Mouse (Mus musculus): ENCODE data around the gene Erc2.

Gene Erc2

DNA sequence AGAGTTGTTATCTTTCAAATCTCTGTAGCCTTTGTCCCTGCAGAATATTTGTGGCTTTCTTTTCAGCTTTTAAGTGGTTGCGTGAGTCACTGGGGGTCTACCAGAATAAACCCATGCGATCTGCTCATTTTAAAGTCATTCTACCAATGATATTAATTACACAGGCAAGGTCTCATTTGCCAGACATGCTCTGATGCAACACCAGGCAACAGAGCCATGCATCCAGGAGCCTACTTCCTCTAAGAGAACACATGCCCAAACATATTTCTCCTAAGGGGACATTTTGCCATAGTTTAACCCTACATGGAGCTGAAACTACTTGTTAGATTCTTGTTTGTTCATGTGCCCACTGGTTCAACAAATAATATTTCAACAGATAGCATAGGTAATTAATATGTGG is 584.1 kb downstream of the Erc2 start:
- DNase-seq = no peak

DNA sequence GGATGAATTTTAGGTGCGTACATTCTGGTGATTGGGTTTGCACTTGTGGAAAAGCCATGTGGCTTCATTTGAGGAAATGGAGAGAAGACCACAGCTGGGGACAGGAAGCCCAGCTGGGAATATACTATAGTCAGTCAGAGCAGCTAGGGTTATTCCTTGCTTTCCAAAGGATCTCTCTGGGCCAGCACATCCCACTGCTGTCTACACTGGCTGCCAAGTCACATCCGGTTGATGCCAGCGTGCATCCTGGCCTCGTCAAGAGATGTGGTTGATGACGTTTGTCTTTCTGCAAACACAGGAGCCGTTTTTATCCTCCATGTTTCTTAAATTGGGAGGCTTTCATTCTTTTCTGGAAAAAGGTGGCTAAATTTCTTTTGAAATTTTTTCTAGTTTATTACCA is 603.3 kb downstream of the Erc2 start:
- no peak for DNase-seq

DNA sequence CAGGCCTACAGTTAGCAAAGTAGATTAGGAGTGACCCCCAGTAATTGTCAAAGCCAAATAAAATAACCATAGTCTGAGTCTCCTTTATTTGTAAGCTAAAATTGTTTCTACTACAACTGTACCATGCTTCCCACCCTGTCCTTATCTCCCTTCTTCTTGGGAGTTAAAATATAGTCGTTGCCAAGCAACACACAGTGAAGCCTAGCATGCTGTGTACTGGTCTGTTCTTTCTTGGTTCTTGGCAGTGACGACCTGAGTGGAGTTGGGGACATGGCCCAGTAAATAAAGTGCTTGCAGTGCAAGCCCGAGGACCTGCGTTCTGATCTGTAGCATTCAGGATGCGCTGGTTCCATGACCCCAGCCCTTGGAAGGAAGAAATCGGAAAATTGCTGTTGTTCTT is 608.3 kb downstream of the Erc2 start:
- no peak for DNase-seq

DNA sequence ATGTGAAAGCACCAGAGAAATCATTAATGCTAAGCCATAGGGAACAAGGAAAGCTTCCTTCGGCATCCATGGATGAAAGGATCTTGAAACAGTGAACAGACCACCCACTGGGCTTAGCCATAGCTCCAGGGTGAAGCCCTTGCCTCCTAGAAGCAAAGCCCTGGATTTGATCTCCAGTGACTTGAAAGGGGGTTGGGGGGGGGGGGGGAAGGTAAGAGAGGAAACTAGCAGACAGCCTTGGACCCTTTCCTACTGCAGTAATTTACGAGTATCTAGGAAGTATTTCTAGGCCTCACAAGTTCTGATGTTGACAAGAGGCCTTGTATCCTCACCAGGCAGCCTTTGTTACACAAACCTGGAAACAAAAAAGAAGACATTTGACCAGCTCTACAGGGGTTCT is 609.0 kb downstream of the Erc2 start:
- DNase-seq = no peak

DNA sequence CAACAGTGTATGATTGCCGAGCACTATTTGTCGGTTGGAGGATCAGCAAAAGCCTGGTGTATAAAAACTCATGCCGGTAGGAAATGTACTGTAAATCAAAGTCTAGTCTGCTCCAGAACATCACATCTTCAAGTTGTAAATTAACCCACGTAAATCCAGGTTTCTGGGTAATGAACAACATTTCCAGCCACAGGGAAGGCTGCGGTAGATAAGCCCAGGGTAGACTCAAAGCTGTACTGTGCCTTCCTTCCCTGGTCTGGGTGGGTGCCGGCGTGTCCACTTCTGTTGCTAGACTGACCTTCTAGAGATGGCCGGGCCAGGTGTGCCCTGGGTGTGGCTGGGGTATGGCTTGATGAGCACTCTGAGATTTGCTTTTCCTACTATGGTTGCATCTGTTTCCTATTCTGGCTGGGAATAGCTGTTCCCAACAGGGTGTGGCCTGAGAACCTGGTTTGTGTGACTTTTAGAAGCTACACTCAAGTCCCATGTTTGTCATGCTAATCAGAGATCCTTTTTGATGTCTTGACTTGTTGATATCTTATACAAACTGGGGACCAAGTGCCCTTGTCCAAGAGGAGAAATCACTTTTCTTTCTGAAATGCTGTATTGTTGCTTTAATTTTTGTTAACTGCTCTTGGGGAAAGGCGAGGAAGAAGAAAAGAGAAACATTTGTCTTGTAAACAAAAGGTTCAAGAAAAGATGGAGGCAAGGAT is 616.3 kb downstream of the Erc2 start:
- DNase-seq = no peak

DNA sequence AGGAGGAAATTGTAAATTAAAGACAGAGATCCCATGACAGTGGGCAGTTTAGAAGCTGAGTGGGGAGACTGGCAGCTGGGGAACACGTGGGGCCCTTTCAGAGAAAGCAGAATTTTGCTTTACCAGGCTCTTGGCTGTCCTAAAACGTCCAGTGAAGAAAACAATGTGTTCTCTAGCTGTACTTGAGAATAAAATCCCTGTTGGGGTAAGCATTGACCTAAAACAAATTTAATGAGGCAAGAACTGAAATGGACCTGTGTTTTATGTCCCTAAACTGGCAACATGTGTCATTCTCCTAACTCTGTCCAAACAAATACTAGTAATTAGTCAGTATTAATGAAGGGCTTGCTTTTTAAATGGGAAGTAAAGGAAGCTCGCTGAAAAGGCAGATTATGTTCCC is 617.9 kb downstream of the Erc2 start:
- no peak for DNase-seq

DNA sequence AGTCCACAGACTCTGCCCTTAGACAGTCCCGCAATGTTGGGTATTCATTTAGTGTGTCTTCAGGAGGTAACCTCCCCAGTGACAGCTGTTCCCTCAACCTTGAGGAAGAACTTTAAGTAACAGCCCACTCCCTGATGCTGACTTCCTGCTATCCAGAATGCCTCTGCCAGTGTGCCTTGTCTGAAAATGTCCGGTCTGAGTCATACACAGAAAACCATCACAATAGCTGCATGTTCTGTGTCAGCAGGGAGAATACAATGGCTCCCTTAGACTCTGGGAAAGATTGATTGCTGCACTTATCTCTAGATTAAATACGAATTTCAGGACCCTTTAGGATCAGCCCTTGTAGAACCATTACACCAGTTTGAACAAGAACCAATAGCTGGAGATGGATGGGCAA is 620.5 kb downstream of the Erc2 start:
- DNase-seq = no peak

DNA sequence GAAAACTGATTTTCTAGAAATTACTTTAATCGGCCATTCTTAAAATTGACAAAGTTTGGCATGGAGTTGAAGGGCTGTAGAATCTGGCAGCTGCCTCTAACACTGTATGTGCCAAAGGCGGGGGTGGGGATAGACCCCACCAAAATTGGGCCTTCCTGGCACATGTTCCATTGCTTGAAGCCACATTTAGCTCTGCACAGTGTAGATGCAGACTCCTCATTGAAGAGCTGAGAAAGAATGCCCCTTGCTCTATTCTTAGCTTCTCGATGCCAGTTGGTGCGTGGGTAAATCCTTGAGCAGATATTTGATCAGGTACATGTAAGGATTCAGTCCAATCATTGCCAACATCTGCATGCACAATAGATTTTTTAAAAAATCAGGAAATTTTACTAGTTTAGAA is 621.2 kb downstream of the Erc2 start:
- no peak for DNase-seq

DNA sequence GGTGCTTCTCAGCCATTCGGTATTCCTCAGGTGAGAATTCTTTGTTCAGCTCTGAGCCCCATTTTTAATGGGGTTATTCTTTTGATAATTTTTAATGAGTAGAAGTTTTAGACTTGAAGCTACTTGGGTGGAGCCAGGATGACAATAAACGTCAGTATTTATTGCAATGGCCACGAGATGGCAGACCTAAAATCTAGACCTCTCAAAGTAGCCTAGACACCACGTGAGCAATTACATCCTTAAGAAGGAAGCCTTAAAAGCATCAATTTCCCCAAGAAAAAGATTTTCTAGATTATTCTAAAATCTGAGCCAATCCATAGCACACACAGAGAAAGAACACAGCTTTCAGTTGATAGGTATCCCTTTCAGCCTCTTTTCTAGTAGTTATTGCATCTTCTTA is 640.5 kb downstream of the Erc2 start:
- DNase-seq = no peak

DNA sequence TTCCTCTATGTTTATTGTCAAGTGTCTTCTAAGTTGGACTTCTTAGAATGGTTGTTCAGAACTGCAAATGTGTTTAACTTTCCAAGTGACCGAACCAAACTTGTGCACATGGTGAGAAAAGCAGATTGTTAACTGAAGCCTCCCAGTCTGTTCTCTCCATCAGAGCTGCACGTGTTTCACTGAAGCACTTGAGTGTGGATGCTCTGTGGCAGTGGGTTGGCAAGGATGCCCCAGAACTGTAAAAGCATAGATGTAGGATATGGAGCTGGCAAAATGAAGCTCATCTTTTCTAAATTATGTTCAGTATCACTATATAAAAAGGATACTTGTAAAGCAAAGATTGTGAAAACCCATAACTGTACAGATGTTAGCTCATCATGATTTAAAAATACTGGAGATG is 645.1 kb downstream of the Erc2 start:
- DNase-seq = no peak

DNA sequence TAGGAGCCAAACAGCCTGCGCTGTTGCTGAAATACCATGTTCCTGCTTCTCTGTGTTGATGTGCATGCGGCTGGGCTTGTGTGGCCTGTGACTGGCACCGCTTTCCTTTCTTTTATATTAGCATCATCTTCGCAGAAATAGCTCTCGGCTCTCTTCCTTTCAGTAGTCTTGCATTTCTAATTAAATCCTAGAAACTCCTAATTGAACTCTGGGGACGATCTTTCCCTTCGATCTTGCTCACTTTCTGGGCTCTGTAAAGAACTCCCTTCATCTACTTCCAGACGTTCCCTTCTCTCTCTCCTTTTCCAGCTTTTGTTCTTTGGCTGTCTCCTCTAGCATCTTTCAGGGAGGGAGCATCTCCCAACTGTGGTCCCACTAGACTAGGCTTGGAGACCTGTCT is 649.6 kb downstream of the Erc2 start:
- DNase-seq = no peak

DNA sequence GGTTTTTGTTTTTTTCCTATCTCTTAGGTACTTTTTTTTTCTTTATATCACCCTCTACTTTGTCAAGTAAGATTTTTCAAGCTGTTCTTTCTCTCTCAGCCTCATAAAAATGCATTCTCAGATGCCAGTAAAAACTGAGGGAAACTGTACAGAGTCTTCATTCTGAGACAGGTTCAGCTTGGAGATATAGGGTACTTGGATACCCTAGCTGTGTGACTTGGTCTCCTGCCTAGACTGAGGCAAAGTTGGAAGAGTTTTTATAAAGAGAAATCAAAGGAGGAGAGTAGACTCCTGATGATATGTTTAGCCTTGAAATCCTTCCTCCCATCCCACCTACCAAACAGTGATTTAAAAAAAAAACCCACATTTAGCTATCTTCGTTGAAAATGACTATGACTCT is 651.4 kb downstream of the Erc2 start:
- DNase-seq = no peak

DNA sequence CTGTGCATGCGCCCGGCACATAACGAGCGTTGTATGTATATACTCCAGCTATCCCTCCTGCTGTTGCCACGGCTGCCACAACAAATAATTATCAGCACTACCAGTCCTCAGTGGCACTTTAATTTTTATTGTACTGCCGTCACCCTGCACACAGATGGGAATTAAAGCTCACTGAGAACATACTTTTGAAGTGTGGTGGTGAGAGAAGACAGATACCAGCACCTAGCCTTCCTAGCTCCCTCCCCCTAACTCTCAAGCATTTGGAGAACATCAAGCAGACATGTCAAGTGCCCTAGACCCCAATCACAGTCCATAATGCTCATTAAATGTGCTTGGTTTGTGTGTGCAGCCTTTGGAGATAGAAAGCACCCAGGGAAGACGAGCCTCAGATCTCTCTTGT is 652.6 kb downstream of the Erc2 start:
- DNase-seq = no peak

DNA sequence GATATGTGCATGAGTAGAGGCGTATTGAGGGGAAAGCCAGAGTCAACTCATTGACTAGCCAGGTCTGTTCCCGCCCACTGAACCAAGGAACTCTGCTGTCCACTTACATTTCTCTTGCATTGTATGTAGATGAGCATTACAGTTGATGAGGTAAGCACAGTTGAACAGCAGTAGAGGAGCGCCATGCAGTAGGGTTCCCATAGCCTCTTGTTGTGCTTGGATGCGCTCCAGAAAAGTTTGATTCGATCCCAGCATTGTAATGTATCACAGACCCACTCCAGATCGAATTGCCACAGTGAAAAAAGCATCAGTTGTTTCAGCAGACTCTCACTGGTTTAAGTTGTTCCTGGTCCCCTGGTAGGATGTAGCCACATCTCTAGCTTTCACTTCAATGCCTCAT is 656.7 kb downstream of the Erc2 start:
- DNase-seq = no peak

DNA sequence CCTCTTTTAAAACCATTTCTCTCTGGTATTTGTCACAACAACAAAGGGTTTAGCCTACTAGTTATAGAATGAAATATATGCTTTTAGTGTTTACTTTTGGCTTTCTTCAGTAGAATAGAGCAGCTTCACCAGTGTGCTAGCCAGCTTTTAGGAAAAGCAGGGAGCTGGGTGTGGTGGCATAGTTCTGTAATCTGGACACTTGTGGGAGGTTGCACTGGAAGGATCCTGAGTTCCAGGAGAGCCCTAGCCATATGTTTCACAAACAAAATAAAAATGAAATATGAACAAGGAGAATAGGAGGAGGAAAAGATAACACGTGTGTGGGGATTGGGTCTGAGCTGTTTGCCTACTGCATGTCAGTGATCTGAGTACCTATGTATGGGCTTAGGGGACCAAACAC is 658.1 kb downstream of the Erc2 start:
- DNase-seq = no peak

DNA sequence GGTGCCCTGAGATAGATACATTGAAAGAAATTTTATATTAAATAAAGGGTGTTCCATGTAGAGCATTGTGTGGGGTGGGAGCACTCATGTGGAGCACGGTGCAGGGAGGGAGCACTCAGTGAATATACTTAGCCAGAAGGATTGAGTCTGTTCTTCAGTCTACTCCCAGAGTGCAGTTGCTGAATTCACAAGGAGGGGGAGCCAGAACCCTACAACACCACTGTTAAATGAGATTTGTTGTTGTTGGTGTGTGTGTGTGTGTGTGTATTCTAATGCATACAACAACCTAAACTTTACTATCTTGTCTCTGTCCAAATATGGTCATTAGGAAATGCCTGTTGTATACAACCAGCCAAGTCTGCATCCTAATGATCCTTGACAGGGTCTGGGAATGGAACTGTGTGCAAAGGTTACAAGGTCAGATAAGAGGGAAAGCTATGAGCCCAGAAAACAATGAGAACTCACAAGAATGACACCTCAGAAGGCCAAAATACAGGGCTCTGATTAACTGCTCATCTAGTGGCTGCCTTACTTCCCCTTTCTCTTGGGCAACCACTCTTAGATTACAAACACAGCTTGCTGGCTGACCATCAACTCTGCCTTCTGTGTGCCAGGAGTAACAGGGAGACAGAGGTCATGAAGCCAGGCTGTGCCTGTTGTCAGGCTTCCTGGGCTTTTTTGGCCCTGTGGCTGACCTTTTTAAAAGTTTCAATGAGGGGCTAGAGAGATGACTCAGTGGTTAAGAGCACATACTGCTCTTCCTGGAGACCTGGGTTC is 661.3 kb downstream of the Erc2 start:
- no peak for DNase-seq

DNA sequence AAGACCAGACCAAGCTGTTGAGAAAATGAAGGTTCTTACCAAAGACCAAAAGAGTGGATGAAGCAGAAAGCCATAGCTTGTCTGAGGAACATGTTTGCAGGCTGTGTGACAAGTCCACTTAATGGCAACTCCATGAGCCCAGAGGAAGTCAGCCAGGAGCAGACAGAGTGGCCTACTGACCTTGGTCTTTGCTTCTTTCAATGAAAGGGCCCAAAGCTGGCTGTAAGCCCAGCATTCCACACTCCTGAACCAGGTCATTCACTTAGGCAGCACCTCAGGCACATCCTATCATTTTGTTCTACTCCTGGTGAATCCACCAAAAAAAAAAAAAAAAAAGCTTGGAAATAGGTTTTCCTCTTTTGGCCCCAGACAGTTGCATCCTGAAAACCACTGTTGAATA is 664.3 kb downstream of the Erc2 start:
- no peak for DNase-seq

DNA sequence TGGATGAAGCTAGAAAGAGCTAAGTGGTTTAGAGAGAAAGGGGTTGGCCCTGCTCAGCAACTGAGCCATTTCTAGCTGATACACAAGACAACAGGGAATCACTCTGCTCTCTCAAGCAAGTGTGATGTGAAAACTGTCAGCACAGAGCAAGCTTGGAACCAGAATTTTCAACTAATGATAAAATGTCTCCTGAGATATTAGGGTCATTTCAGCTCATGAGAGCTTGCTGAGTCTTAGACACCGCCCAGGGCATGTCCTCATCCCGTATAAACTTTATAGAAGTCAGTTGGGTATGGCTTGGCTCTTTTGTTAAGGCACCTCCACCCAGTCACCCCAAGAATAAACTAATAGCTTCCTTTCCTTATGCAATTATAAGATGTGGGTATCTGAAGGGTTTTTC is 666.0 kb downstream of the Erc2 start:
- DNase-seq = no peak

DNA sequence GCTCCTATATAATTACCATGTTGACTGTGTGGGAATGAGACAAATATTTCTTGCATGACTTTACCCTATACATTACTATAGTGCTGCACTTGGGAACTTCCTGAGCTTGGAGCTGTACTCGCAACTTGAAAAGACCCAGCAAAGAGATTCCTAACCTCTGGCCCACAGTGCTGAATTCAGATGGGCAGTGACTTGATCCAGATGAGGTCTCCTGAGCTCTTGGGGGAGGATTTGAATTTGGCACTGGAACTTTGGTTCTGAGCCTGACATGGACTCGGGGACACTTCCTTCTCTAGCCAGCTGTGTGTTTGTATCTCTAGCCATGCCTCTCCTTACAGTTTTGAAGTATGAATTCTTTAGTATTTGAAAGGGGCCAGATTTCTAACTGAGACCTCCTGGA is 666.7 kb downstream of the Erc2 start:
- DNase-seq = no peak

DNA sequence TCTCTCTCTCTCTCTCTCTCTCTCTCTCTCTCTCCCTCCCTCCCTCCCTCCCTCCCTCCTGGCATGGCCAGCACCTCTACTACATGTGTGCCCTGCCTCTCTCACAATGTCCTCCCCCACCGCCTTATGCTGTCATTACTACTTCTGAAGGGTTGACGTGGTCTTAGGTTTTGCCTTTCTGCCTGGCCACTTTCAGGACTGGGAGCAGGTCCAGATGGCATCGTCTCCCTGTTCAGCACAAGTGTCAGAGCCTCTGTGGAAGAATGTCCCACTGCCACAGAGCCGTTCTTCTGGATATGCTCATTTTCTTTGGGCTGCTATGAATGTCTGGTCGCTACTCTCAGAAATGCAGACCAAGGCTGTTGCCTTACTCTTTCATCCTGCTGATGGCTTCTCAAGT is 671.7 kb downstream of the Erc2 start:
- DNase-seq = no peak

DNA sequence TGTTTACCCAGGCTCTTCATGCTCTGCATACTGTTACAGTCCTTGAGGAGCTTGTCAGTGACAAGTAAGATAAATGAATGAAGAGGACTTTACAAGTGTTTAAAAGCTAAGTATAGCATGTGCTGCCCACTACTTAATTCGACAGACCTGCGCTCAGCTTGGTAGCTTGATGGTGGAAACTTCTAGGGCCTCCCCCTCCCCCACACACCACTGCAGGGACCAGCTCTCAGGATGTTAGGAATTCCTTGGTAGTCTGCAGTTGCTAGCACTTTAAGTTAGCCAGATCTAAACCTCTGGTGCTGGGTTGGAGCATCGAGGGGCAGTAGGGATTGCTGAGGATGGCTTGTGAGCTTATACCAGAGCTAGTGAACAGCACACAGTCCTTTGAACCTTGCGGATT is 672.9 kb downstream of the Erc2 start:
- DNase-seq = no peak

DNA sequence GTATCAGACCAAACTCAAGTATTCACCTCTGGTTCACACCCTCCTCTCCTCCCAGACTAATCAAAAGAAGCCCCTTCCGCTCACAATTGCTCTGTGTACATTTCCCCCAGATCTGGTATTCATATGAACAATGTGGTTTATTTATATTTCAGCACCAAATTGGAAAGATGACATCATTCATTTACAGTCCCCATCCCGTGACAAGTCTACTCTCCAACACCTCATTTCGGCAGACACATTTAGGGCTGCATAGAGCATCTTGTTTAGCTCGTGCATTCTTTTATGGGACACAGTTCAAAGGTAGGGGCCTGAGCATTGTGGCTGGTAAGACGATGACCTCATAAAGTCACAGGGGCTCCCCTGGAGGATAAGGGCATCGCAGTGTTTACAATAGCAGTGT is 677.9 kb downstream of the Erc2 start:
- no peak for DNase-seq

DNA sequence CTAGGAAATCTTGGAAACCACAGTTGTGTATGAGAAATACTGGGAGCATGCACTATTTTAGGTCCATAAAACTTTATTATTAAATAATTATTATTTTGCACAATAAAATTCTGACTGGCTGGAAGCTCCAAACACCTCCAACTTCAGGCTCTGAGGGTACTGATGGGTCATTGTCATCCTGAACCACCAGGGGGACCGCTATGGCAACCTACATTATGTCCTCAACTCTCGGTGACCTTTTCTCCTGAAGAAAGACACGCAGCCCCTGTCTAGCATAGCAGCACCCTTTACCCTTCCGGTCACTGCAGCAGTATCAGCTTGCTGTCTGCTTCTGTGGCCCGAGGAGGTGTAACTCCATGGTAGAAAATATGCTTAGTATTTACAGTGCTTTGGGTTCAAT is 679.0 kb downstream of the Erc2 start:
- no peak for DNase-seq

DNA sequence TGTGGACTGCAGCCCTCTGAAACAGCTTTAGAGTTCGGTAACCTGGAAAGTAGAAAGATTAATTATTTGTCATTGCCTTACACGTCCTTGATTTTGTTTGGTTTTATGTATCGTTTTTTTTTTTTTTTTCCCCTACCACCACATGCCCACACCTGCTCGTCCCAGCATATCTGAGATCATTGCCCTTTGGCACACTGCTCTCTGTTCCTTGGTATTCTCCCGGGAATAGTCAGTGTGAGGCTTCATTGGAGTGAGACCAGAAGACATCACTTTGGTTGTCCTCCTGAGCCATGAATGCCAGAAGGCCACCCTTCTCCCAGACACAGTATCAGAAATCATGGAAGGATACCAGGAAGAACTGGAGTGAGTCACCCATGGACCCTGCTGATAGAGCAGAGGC is 681.9 kb downstream of the Erc2 start:
- DNase-seq = peak; percentile 8 to 17

DNA sequence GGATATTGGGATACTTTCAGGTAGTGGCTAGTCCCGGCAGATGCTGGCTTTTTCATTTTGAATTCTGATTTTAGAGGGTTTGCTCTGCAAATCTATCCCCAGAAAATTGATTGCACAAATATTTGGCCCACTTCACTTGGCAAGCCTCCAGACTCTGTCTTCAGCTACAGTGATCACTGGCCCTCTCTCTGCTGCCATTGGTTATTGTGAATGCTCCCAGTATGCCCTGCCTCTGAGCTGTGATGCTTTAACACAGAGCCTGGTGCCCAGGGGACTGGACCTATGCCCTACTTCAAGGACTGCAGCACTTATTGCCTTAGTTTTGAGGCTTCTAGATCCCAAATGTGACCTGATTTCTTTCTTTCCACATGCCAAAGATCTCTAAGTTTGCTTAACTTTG is 686.4 kb downstream of the Erc2 start:
- DNase-seq = no peak
